Mouse (Mus musculus) 416B (cell line): ENCODE measurements around the gene Abcb5.

Experiments
- DNase-seq: peaks from one replicate; pipeline ENCODE4 v3.0.0; 2011; ENCODE audit warnings: low read depth

The Abcb5 gene

GRCm38 (mm10) chr12:118847861-118848495 lies 118.2 kb downstream of the Abcb5 start:
- DNase-seq, result no peak

GRCm38 (mm10) chr12:118847381-118847780 lies 118.8 kb downstream of the Abcb5 start:
- DNase-seq, result no peak

GRCm38 (mm10) chr12:118846649-118847321 lies 119.4 kb downstream of the Abcb5 start:
- DNase-seq, result no peak

GRCm38 (mm10) chr12:118846221-118846620 lies 120.0 kb downstream of the Abcb5 start, which contains the start of gene Sp8:
Sp8 (plus strand) TSS chr12:118846329.
- DNase-seq, result no peak

DNA sequence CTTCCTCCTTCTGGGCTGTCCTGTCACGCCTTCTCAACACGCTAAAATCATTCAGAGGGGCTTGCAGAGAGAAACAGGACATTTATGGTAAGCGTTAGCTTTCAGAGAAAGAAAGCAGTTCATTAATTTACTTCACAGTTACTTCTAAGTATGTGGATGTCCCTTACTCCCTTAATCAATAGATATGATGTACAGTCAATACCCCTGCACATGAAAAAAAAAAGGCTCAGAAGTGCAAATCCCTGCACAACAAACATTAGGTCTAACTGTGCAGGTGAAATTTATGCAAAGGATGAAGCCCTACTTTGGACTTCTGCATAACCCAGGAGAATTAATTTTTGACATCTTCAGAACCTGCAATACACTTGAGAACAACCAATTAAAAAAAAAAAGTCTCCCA lies 120.9 kb downstream of the Abcb5 start:
- DNase-seq, result no peak

DNA sequence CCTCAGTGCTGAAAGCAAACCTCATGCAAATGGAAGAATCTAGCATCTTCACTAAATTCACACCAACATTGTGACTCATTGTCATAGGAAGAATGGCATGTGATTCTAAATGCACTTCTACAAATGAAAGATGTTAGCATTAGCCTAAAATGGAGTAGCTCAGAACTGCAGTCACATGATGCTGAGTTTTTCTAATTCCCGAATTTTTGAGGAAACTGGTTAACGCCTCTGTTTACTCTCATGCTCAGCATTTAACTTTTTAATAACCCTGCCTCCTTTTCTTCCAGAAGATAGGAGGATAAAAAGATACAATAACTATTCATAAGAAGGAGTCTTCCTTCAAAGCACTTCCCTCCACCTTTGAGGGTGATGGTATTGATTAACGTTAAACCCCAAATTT lies 121.4 kb downstream of the Abcb5 start:
- no peak for DNase-seq

DNA sequence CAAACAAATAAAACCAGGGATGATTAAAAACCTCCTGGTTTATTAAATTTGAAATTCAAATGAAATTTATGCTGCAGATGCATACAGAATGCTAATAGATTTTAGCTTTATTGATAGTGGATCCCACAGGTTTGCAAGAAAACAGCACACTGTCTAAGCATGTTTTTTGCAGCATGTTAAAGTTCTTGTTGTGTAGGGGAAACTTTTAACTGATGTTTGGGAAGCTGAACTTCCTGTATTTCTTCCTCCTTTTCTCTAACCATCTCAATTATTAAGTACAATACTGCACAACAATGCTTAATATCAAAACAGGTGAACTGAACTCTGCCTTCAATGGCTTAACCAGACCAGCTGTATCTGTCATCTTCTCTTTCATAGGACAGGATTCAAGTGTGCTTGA lies 122.1 kb downstream of the Abcb5 start:
- no peak for DNase-seq

DNA sequence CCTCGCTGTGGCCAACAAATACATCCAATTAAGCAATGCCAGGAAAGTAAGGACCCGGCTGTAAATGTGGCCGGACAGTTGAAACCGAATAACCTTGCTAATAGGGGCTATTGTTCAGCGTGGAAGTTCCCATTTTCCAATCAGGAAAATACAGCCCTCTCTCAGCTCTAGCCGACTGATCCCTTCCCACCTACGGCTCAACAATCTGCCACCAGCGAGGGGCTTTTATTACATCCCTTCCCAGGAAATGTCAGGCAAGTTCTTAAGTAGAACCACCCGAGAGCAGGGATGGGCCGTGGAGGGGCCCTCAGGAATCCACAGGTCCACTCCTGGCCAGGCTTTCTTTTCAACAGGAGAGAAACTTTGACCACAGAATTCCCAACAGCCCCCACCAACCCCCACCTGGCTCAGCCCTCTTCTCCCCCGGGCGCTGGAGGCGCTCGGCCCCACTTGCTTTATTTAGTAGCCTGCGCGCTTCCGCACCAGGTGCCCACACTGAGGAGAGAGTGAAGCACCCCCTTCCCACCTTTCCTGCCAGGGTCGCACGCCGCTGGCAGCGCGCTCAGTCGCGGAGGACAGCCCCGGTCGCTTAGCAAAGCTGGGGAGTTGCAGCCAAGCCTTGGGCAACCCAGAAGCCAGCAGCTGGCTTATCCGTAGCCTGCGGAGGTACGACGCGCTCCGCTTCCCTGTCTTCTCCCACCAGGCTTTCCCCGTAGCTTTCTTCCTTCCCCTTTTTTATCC lies 123.4 kb downstream of the Abcb5 start:
- no peak for DNase-seq

- no peak for DNase-seq
Measured at GRCm38 (mm10) chr12:118841971-118842550, 124.2 kb downstream of the Abcb5 start.

- no peak for DNase-seq
Measured at GRCm38 (mm10) chr12:118841381-118841922, 124.8 kb downstream of the Abcb5 start.

- no peak for DNase-seq
Measured at GRCm38 (mm10) chr12:118840861-118841260, 125.4 kb downstream of the Abcb5 start.

GRCm38 (mm10) chr12:118840301-118840700 lies 125.9 kb downstream of the Abcb5 start:
- DNase-seq, result no peak

GRCm38 (mm10) chr12:118839398-118839797 lies 126.8 kb downstream of the Abcb5 start:
- no peak for DNase-seq

- no peak for DNase-seq
Measured at GRCm38 (mm10) chr12:118838260-118838659, 128.0 kb downstream of the Abcb5 start.

DNA sequence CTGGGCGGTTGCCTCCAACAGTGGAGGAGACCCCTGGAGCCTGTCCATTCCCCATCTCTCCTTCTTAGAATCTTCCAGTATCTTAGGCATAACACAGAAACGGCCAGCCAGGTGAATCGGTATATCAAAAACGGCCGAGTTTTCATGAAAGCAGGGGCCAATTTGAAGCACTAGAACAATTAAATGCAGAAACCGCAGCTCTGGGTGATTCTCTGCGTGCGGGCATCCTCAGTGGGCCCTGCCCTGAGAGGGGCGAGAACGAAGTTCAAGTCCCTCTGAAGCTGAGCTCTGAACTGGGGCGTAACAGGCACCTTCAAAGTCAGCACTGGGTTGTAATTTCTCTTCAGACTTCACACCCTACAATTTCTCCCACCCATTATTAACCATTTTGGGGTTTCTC lies 128.9 kb downstream of the Abcb5 start:
- DNase-seq, result no peak

- no peak for DNase-seq
Measured at GRCm38 (mm10) chr12:118836411-118837341, 129.5 kb downstream of the Abcb5 start.

DNA sequence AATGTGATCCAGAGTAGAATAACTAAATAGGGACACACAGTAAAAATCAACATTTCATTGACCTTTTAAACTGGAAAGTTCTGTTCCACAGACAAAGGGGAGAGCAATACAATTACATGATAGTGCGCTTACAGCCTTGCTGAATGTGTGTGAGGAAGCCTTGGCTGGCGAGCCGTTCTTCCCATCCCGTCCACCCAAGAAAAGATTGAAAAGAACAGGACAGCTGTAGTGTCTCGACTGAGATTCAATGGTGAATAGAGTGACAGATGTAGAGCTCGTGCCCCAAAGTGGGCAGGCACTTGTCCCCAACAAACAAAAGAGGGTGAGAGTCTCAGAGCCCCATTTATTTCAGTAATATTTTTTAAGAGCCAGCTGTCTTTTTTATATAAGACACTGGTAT lies 136.3 kb downstream of the Abcb5 start:
- DNase-seq, result no peak
